Mouse (Mus musculus): Measurements from ENCODE around the gene Gm20696.

GRCm38 (mm10) chr6:99629726-99630458, 36.7 kb downstream of the Gm20696 start:
- TF ChIP-seq CTCF (conservative IDR thresholded peaks at IDR 0.05 in 1 of 2, IDR thresholded peaks at IDR 0.05 in 1 of 2; ENCODE audit: low read depth in 2 of 2, low read length in 2 of 2) = no peak
- no peak for TF ChIP-seq ZNF384 (IDR thresholded peaks at IDR 0.05; ENCODE audit: low read depth, low read length)
